Mouse (Mus musculus) liver, postnatal 0 days (tissue): Measurements from ENCODE around the gene 9030025P20Rik. TPM values are rescaled to one million over a fixed set of nuclear protein-coding genes. Genes with fewer than 3 reads are reported as not detected.
"Not testable (repeated sequence)": the region's sequence is repeated elsewhere in the genome, so short reads cannot be mapped to it uniquely, and the experiment has no call there.

ENCODE experiments used
- ATAC-seq: fragments of 200-750 bp; cut with Nextera tagmentation; 2 replicates; pipeline ENCODE4 v1.8.0; 2017; ENCODE audit warnings: mild to moderate bottlenecking, moderate library complexity
- DNase-seq: peaks from one replicate; pipeline ENCODE4 v3.0.0-alpha.2; 2016
- H3K27ac ChIP-seq: fragments of 300-500 bp; sonication (generic); 2 replicates; pipeline ENCODE4 v1.5.1; 2014; ENCODE audit warnings: antibody characterized with exemption, moderate library complexity, mild to moderate bottlenecking, low read depth
- H3K27me3 ChIP-seq: fragments of 300-500 bp; sonication (generic); 2 replicates; pipeline ENCODE4 v1.6.1; 2014; ENCODE audit warnings: low read length, control low read depth, mixed read lengths; ENCODE audit not compliant: insufficient read depth
- H3K36me3 ChIP-seq: fragments of 300-500 bp; sonication (generic); replicated peaks from 2 replicates; pipeline ENCODE4 v1.6.1; 2014; ENCODE audit warnings: mild to moderate bottlenecking, control low read depth, low read length, moderate library complexity, mixed read lengths; ENCODE audit not compliant: insufficient read depth
- H3K4me1 ChIP-seq: fragments of 300-500 bp; sonication (generic); 2 replicates; pipeline ENCODE4 v1.6.1; 2014; ENCODE audit warnings: antibody characterized with exemption, mild to moderate bottlenecking, control low read depth; ENCODE audit not compliant: insufficient read depth
- H3K4me2 ChIP-seq: fragments of 300-500 bp; sonication (generic); 2 replicates; pipeline ENCODE4 v1.6.1; 2014; ENCODE audit warnings: low read depth, mild to moderate bottlenecking, low read length, moderate library complexity, mixed read lengths
- H3K4me3 ChIP-seq: fragments of 300-500 bp; sonication (generic); 2 replicates; pipeline ENCODE4 v1.5.1; 2014; ENCODE audit warnings: low read depth, low read length
- H3K9ac ChIP-seq: fragments of 300-500 bp; sonication (generic); replicated peaks from 2 replicates; pipeline ENCODE4 v1.6.1; 2014; ENCODE audit warnings: mild to moderate bottlenecking, moderate library complexity
- H3K9me3 ChIP-seq: fragments of 300-500 bp; sonication (generic); 2 replicates; pipeline ENCODE4 v1.6.1; 2016; ENCODE audit warnings: mild to moderate bottlenecking, control low read depth, low read length, mixed read lengths
- WGBS: fragments of 180-500 bp; shearing (Covaris S2); extraction: QIAGEN DNeasy Blood & Tissue Kit; methylation state at CpG from one replicate; pipeline ENCODE4 v1.1.7; 2014; ENCODE audit not compliant: insufficient replicate concordance; 5-methylcytosine and 5-hydroxymethylcytosine counted together
- polyA plus RNA-seq: library from polyadenylated mRNA; unstranded; fragments of >200 nt; fragmentation: Nextera tagmentation; extraction: Ambion mirVana; gene quantifications from 2 replicates; pipeline ENCODE4 v1.2.1, GENCODE M21; 2015

9030025P20Rik gene
- polyA plus RNA-seq, 1 experiment from 2014 or later: 3.9 TPM

- not testable (repeated sequence) for H3K4me3 ChIP-seq, H3K4me1 ChIP-seq, H3K4me2 ChIP-seq, H3K27me3 ChIP-seq, DNase-seq, H3K9me3 ChIP-seq, H3K9ac ChIP-seq, H3K36me3 ChIP-seq, H3K27ac ChIP-seq
- no CpG with 5 or more reads among the region's 4 CpGs for WGBS
- ATAC-seq: peak; percentile 80
Measured at GRCm38 (mm10) chr17:15031414-15031813, 53.1 kb downstream of the 9030025P20Rik start.

- not testable (repeated sequence) for H3K36me3 ChIP-seq, H3K9me3 ChIP-seq, H3K4me3 ChIP-seq, H3K27ac ChIP-seq, H3K4me2 ChIP-seq, DNase-seq, H3K9ac ChIP-seq, H3K27me3 ChIP-seq, H3K4me1 ChIP-seq
- no CpG with 5 or more reads among the region's 3 CpGs for WGBS
- ATAC-seq: peak; percentile 47
Measured at GRCm38 (mm10) chr17:15040455-15040854, 62.2 kb downstream of the 9030025P20Rik start.

Other genes starting within 250 kb of the 9030025P20Rik start
- gene Wdr27, start 35.3 kb upstream of the 9030025P20Rik start, polyA plus RNA-seq: 3.2 and 4.2 TPM in 2 replicates
- 20.0 and 21.3 TPM in 2 replicates for gene 1600012H06Rik, start 35.3 kb upstream of the 9030025P20Rik start, polyA plus RNA-seq
- gene Phf10, start 17.2 kb upstream of the 9030025P20Rik start, polyA plus RNA-seq: 37.3 and 40.6 TPM in 2 replicates
- 1.8 and 1.9 TPM in 2 replicates for gene Gm3417, start 322 bp downstream of the 9030025P20Rik start, polyA plus RNA-seq
- 2.7 and 3.7 TPM in 2 replicates for gene Gm3435, start 31.7 kb downstream of the 9030025P20Rik start, polyA plus RNA-seq
- gene Ermard, start 62.7 kb downstream of the 9030025P20Rik start, polyA plus RNA-seq: 24.2 and 27.2 TPM in 2 replicates
- 3.7 and 5.2 TPM in 2 replicates for gene Tcte3, start 63.0 kb downstream of the 9030025P20Rik start, polyA plus RNA-seq
- gene Gm3448, start 63.1 kb downstream of the 9030025P20Rik start, polyA plus RNA-seq: 3.3 and 5.4 TPM in 2 replicates